Mouse (Mus musculus) adrenal gland, postnatal 10 days (tissue): ENCODE measurements around the gene Rpl21. TPM values are rescaled to one million over a fixed set of nuclear protein-coding genes. Genes with fewer than 3 reads are reported as not detected.
A peak's percentile ranks its signal among the peaks of the same experiment; 100 is the strongest.
"Not testable (repeated sequence)": the region's sequence is repeated elsewhere in the genome, so short reads cannot be mapped to it uniquely, and the experiment has no call there.

Source experiments
- DNase-seq: peaks from one replicate; pipeline ENCODE4 v3.0.0; 2021; ENCODE audit warnings: mixed read lengths
- total RNA-seq, 2 experiments: library from RNA; stranded (reverse); gene quantifications; 2 replicates each; pipeline ENCODE4 v1.2.3; 2021

The Rpl21 gene
- total RNA-seq, 2 experiments from 2014 or later: 288 to 299 TPM

DNA sequence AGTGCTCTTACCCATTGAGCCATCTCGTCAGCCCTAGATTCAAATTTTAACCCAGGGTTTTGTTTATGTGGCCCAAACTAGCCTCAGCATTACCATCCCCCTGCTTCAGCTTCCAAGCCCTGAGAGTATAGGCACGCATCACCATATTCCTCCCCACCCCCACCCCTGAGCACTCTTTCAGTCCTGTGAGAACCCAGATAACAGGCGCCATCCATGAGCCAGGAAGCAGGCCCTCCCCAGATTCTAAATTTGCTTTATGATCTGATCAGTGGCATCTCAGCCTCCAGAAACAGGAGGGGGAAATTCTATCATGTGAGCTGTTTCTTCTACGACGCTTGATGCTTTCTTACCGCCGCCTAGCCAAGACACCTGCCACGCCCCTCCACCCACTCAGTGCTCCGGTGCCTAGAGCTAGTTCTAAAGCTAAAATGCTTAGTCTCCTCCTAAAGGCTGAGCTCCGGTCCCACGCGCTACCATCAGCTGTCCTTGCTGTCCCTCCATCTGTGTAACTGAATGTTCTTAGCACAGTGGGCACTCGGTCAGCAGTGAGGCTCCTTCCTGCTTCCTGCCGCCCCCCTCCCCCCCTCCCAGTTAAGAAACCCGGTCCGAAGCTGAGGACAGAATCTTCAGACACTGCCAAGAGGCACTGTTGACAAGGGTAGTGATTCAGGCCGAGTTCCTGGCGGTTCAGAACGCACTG lies 34.7 kb downstream of the Rpl21 start:
- DNase-seq: peak; percentile 30

DNA sequence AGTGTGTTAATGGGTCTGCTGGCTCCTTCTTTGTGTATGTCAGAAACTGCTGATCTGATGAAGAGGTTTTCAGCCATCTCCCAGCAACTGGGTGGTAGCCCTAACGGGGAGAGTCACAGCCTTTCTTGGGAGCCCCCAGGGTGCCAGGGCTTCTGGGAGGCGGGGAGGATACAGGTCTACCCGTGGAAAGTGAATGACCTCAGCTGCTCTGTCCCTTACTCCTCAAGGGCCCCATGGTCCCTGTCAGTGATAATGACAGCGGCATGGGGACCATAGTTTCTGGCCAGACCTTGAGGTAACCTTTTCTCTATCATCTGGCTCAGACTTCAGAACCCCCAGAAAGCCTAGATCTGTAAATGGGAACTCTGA lies 35.2 kb downstream of the Rpl21 start:
- no peak for DNase-seq

DNA sequence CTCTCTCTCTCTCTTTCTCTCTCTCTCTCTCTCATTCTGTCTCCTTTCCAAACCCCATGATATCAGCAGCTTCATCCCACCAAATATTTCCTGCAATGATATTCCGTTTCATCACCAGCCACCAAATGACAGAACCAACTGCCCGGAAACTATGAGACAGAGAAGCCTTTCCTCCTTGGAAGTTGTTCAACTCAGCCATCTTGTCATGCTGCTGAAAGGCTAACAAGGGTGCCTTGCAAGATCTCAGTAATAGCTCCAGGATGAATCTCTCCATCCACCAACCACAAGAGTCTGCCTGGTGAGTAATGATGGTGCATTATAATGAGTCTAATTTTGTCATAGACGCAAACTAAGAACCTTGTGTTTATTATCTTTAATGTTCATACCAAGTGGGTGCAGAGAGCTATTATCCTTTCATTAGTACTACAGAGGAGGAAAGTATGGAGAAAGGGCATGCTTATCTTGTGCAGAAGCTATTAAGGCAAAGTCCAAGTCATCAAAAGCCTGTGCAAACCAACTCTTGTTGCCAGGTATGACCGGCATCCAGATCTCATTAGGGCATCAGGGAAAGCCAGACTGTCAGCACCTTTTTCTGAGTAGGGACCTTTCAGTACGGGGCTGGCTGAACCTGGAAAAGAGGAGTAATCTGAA lies 40.4 kb downstream of the Rpl21 start:
- DNase-seq: no peak

DNA sequence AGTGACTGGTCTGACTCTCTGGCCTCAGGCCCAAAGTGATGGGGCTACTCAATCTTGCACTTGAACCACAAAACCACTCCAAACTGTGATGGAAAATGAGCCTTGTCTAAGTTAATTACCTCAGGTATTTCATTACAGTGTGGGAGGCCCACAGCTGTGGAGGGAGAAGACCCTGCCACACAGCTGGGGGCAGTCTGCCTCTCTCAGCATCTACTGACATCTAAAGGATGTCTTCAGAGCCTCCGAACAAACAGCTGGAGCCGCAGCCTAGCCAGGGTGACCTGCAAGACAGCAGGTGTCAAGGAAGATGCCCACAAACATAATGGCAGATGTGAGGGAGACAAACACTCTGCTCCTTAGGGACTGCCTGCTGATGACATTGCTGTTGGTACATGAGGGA lies 43.3 kb downstream of the Rpl21 start:
- no peak for DNase-seq

DNA sequence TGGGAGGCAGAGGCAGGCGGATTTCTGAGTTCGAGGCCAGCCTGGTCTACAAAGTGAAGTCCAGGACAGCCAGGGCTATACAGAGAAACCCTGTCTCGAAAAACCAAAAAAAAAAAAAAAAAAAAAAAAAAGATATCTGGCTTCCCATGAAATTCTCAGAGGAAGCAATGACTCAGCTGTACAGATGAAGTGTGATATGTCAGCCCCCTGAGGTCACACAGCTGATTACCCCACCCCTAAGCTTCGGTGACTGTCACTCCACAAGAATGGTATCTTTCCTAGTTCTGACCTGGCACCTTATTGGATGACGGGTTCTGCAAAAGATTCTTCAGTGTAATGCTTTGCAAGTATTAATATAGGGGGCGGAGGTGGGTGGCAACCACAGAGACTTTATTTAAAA lies 45.2 kb downstream of the Rpl21 start:
- not testable (repeated sequence) for DNase-seq

DNA sequence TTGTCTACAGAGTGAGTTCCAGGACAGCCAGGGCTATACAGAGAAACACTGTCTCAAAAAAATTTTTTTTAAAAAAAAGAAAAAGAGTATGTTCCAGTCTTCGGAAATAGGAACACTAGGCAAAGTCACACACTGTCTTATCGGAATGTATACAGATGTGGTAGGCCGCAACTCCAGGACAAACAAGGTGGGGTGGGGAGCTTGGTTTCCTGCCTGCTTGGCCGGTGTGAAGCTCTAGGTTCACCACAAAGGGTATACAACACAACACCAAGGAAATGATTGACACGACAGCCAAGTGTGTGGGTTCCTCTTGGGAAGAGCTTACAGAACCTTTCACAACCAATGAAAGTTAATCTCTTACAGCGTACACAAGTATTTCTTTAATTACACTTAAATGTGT lies 49.6 kb downstream of the Rpl21 start:
- DNase-seq: no peak

DNA sequence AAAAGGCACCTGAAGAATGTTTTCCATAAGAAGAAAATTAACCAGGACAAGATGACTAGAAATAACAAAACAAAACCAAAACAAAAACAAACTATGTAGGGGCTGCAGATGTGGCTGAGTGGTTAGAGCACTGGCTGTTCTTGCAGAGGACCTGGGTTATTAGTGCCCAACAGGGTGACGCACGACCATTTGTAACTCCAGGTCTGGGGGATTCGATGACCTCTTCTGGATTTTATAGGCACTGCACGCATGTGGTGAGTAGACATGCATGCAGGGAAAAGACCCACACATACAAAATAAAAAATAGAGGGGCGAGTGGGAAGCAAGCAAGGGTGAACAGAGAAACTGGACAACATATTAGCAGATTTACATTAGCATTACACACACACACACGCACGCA lies 50.4 kb downstream of the Rpl21 start:
- DNase-seq: no peak

DNA sequence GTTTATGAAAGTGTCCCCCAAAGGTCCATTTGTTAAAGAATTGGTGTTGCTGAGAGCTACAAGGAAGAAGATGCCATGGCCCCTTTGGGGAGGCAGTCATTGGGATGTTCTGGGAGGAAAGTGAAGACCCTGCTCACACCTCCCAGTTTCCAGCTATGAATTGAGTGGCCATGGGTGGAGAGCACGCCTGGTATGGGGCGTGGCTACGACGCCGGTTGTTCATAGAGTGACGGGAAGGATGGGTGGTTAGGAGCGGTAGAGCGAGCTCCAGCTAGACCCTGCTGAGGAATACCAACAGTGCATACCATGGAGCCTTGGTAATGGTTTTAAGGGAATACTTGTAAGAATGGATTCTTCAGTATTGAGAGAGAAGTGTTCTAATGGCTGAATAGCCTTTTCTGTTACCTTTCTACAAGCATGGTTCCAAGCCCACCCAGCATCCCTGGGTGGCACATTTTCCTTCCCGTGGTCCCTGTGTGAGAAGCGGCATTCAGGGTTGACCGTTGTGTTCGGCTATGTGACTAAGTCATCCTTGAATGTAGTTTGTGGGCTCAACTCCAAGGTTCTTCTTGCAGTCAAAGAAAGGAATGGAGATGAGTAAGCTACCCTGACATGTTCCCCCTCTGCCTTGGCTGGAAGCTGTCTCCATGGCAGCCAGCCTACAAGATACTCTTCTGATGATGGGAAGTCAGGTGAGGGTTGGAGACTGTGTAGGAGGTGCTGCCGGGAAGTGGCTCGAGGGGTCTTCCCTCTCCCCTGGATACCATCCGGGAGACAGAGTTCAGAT lies 51.0 kb downstream of the Rpl21 start:
- peak; percentile 24 for DNase-seq

Other genes starting within 250 kb of the Rpl21 start
- gene Gpr12, start 247.7 kb upstream of the Rpl21 start, total RNA-seq: under 1 TPM; 0.15 to 0.21 TPM
- gene Usp12, start 37.9 kb upstream of the Rpl21 start, total RNA-seq: 10 to 100 TPM; 26.3 to 30.0 TPM
- 1 to 10 TPM; 8.4 to 9.0 TPM for gene Rasl11a, start 12.2 kb downstream of the Rpl21 start, total RNA-seq
- 10 to 100 TPM; 34.8 to 39.8 TPM for gene Gtf3a, start 115.8 kb downstream of the Rpl21 start, total RNA-seq
- gene Mtif3, start 130.9 kb downstream of the Rpl21 start, total RNA-seq: 10 to 100 TPM; 28.9 to 36.7 TPM
- gene Lnx2, start 243.7 kb downstream of the Rpl21 start, total RNA-seq: 10 to 100 TPM; 17.0 to 18.3 TPM
- 100 to 1,000 TPM; 145 to 159 TPM for gene Polr1d, start 244.2 kb downstream of the Rpl21 start, total RNA-seq